Mouse (Mus musculus) NIH3T3 (cell line): Measurements from ENCODE around the gene 1110051M20Rik.

Source experiments
- DNase-seq: peaks from one replicate; pipeline ENCODE4 v3.0.0-alpha.2; 2012; ENCODE audit warnings: low read depth

The 1110051M20Rik gene

GRCm38 (mm10) chr2:91263692-91264660, 180.5 kb downstream of the 1110051M20Rik start:
- DNase-seq, result no peak

DNA sequence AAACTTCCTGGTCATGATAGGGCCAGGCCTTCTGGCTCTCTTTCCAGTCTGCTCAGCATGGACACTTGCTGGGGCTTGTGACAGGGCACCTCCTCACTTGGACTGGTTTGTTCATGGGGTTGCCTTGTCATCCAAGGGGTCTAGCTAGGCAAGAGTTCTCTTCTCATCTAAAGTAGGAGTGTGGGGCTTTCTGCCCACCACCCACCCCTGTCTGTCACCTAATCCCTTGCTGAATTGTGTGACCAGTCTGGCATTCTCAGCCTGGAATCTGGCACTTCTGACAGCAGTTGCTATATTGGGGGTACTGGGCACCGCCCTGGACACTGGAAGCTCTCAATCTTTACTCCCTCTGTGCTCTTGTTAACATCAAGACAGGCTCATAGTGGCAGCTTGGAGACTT, 185.0 kb downstream of the 1110051M20Rik start:
- DNase-seq, result no peak

DNA sequence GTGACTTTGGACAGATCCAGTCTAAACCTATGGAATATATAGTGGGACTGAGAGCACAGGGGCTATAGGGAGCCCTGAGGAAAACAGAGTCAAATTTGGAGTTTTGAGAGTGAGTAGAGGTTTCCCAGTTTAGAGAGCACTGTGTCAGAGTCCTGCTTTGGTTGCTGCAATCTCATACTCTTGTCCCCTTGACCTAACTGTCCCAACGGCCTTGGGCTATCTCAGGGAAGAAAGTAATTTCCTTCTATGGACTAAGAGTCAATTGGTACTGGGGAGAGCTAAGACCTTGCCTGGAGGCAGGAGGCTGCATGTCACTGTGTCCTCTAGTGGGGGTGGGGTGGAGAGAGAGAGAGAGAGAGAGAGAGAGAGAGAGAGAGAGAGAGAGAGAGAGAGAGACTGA, 185.7 kb downstream of the 1110051M20Rik start:
- no peak for DNase-seq

GRCm38 (mm10) chr2:91258054-91258453, 186.4 kb downstream of the 1110051M20Rik start:
- DNase-seq, result peak; percentile 60

GRCm38 (mm10) chr2:91257126-91257980, 187.2 kb downstream of the 1110051M20Rik start:
- DNase-seq, result peak; percentile 64

DNA sequence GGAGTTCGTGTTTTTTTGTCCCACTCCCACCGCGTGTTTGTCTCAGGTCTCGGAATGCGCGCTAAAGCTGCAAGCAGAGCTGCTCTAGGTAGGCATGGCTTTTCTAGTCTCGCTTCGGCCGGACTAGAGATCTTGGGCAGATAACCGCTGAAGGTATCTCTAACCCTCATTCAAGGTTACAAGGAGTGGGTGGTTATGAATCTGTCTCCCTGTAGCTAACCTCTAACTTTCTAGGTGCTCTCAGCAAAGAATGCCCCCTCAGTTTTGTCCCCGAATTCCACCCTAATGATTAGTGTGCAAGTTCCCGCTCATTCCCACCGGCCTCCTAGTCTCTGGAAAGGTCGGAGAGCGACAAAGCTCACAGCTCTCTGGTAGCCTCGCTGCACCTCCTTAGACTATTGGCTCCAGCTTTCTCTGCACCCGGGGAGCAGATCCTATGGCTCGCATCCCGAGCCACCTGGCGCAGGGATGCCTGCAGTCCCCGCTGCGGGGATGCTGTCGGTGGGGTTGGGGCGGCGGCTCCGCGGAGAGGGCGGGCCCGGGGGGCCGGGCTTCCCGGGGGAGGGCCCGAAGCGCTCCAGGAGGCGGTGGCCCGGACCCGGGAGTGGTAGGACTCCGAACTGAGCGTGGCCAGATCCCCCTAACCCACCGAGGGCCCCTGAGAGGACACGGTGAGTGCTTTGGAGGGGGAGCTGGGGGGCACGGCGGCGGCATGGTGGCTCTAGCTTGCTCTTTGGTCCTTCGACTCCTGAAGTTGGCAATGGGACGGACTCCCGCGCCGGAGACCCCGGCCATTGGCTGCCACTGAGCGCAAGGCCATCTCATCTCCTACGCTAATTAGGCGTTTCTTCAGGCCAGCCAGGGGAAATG, 188.0 kb downstream of the 1110051M20Rik start:
- peak; percentile 70 for DNase-seq

- DNase-seq, result no peak
These were observed 188.8 kb downstream of the 1110051M20Rik start, which contains the start of gene Pacsin3 for GRCm38 (mm10) chr2:91255661-91256150. Gene Pacsin3, plus strand, starts transcription at chr2:91255954.

DNA sequence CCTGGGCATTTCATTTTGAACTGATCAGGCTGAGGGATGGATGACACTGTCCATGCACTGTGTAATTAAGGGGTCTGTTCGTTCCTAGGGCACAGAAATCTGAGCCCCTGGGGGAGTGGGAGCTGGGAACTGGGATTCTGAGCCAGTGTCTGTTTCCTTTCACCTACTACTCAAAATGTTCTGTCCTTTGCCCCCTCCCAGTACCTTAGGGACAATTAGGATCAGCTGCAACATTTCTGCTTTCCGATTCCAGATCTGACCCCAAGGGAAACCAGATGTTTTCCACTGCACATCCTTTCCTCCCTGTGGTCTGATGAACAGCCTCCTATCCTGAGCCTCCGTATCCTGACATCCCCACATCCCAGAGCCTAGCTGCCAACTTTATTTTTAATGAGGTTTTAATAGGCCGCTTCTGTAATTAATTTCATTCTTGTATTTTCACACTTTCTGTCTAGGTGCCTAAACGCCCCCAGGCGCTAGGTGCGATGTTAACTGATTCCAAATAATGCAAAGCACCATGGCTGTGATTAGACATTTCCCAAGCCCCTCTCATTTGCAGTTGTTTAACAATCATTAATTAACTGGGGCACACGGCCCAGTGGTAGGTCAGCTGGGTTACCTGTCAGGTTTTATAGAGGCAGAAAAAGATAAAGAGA, 189.7 kb downstream of the 1110051M20Rik start:
- DNase-seq, result no peak

- DNase-seq, result no peak
These were observed 192.0 kb downstream of the 1110051M20Rik start for GRCm38 (mm10) chr2:91252512-91252911.

DNA sequence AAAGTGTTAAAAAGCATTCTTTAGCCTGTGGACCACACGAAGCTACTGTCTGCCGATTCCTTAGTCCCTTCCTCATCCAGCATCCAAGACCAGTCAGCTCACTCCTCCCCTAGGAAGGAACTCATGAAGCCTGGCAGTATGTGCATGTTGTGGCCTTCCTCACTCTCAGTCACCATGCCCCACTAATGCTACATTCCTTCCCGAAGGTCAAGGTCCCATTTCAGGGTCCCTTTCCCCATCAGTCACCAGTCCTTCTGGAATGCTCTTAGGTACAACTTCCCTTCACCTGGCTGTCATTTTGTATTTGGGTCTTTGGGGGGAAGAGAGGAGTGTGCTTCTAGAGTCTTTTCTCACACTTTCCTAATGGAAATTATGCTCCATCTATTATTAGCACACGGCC, 192.5 kb downstream of the 1110051M20Rik start:
- no peak for DNase-seq

DNA sequence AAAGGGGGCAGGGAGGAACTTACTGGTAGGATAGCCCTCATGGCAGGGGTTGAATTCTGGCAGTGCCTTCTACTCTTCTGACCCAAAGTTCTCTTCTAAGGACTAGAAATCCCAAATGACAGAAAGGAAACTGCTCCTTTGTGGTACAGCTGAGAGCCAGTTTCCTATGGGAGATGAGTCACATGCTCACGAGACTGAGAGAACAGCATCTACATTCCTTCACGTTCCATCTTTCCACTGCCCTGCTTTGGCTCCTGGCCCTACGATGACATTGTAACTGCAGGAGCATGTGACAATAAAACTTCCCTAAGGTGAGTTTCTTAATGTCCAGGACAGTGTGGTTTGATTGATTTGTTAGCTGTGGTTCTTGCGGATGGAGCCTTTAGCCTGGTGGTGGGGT, 196.1 kb downstream of the 1110051M20Rik start:
- DNase-seq, result peak; percentile 57

DNA sequence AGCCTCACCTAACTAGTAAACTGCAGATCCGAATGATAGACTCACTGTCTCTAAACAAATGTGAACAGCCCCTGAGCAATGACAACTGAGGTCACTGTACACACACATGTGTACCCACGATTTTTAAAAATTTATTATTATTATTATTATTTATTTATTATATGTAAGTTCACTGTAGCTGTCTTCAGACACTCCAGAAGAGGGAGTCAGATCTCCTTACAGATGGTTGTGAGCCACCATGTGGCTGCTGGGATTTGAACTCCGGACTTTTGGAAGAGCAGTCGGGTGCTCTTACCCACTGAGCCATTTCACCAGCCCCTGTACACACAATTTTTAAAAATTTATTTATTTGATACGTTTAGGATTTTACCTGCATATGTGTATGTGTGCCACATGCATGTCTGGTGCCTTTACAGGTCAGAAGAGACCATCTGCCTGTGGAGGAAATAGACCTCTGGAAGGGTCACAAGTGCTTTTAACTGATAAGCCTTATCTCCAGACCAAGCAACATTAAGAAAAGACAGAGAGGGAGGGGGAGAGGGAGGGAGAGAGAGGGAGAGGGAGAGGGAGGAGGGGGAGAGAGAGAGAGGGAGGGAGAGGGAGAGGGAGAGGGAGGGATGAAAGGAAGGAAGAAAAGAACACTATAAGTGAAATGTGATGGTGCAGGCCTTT, 199.8 kb downstream of the 1110051M20Rik start:
- no peak for DNase-seq

DNA sequence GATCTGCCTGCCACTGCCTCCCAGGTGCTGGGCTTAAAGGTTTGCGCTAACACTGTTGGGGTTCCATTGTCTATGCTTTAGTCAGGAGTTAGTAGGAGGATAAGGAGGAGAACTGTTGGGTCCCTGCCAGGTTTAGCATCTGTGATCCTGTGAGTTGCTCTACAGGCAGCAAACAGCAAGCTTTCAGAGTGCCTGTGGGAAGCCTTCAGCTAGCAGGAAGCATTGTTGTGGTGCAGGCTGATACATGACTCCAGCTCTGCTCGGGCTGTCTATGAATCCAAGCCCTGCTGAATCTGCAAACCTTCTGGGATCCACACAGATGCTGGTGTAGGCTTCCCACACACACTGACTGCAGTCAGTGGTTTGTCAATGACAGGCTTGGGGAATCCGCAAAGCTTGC, 201.1 kb downstream of the 1110051M20Rik start:
- DNase-seq, result peak; percentile 58

- DNase-seq, result no peak
These were observed 202.0 kb downstream of the 1110051M20Rik start for GRCm38 (mm10) chr2:91242547-91242946.

- DNase-seq, result peak; percentile 69
These were observed 206.9 kb downstream of the 1110051M20Rik start for GRCm38 (mm10) chr2:91237511-91238080.

GRCm38 (mm10) chr2:91236601-91237510, 207.6 kb downstream of the 1110051M20Rik start, which contains the start of gene Ddb2:
Gene Ddb2, minus strand, starts transcription at chr2:91236982.
- peak; percentile 98 for DNase-seq

DNA sequence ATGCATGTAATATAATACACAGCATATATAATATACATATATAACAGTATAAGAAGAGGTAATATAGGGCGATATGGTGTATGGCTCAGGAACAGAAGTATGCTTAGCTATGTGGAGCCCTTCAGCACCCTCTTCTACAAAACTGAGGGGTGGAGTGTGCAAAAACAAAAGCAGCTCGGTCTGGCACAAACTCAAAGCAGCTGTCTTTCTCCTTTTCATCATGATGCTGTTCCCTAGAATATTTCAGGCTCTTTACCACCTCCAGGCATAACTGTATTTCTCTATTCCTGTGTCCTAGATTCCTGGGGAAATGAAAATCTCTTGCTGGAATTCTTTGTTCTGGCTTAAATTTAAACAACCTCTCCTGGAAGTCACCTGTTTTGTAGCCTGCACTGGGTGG, 214.8 kb downstream of the 1110051M20Rik start:
- no peak for DNase-seq
